Mouse (Mus musculus) lung, postnatal 14 days (tissue): ENCODE results near the gene Morc4.
A peak's percentile ranks its signal among the peaks of the same experiment; 100 is the strongest.

Source experiments
- DNase-seq: peaks from one replicate; pipeline ENCODE4 v3.0.0; 2021

Morc4 gene

DNA sequence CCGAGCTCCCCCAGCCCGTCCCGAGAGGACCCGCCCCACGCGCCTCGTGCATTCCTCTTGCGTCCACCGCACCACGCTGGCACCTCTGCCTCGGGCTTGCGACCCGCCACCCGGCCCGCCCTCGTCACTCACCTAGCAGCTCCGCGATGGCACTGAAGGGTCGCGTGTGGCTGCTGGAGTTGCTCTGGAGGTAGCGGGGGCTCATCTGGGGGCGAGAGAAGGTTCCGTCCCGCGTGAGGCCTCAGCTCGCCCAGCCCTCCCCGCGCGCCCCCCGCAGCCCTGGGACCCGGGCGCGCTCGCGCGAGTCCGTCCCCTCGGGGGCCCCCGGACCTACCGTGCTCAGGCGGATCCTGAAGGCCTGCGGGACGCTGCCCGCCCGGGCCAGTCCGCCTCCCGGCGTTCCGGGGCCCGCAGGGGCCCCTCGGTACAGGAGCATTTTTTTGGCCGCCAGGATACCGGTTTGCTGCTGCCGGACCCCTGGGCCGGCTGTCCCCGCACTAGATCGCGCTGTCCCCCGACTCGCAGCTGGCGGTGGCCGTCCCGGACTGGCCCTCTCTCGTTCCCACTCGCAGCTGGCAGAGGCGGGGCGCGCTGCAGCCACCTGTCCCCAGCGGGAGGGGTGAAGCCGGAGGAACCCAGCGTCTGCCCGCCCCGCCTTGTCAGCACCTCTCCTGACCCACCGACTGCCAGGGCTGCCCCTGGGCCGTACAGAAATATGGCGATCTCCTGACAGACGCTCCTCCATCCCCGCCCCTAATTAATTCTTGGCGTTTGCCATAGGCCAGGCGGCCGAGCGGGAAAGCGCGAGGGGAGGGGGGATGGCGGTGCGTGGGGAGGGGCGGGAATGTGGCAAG, at the start of gene Morc4:
Gene Morc4, minus strand, starts transcription at position 740 of the 854 bp plus-strand sequence.
- DNase-seq: peak; percentile 54

DNA sequence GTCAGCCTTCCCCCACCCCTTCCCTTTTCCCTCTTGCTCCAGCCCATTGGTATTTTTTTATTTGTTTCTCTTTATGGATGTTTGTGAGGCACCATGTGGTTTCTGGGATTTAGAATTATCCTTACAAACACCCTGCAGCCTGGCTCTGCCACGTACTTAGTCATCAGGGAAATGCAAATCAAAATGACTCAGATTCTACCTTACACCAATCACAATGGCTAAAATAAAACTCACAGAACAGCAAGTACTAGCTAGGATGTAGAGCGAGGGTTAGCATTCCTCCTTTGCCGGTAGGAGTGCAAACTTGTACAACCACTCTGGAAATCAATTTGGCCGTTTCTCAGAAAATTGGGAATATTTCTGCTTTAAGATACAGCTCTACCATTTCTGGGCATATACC, 49.1 kb upstream of the Morc4 start:
- no peak for DNase-seq

DNA sequence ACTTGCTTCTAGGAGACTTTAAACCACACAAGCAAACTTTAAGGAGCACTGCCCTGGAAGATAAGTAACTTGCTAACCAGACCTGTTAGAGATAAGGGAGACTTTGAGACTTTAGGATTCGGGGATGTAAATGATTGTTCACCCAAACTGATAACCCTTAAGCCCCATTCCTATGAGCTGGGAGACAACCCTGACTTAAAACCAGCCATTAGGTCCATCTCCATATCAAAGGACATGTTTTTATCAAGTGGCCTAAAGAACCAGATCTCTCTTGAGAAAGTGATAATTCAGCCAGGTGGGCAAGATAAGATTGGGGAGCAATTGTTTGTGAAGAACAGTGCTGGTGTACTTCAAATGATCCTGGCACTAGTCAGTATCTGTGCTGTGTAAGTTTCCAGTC, 19.9 kb upstream of the Morc4 start:
- no peak for DNase-seq

DNA sequence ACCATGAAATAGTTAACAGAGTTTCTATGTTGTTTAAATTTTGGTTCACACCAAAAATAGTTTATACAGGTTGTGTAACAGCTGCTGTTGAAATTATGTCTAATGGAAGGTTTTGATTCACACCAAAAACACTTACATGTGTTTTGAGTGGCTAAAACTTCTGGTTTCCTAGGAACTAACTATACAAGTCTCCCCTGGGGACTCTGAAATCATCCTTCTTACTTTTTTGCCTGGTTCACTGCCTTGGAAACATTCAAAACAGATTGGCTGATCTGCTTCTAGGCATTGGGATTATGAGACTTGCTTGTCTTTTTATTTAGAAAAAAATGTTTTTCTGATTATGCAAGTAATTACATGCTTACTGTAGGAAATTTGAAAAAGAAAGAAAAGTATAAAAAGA, 11.7 kb upstream of the Morc4 start:
- no peak for DNase-seq

DNA sequence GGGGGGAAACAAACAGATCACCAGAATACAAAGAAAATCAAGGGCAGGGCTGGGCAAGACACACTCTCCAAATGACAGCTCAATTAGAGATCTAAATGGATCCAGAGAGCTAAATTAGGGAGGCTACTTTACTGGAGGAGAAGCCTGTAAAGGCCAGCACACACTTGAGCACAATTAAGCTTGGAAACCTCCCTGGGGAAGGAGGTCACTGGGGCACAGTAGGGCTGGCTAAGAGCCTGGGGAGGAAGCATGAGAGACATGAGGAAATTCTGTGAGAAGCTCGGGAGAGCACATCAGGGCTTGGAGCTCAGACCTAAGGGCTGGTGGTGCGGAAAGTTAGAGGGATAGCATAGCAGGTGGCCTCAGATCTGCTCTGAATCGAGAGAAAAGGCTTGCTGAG, 6.5 kb upstream of the Morc4 start:
- no peak for DNase-seq

DNA sequence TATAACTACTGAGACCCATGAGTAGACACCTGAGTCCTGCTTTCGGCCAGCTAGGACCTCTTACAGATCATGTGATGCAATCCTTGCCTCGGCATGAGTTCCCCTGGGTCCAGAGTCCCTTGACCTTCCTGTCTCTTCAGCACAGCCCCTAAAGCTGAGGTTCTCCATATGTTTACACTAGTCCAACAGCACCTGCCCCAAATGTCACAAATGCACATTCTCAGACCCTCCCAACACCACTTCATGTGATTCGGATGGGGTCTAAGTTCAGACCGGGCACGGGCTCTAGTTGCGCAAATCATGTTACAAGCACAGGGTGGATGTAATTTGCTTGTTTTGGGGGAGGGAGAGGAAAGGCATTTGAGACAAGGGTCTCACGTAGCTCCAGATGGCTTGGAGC, 5.6 kb upstream of the Morc4 start:
- DNase-seq: no peak

DNA sequence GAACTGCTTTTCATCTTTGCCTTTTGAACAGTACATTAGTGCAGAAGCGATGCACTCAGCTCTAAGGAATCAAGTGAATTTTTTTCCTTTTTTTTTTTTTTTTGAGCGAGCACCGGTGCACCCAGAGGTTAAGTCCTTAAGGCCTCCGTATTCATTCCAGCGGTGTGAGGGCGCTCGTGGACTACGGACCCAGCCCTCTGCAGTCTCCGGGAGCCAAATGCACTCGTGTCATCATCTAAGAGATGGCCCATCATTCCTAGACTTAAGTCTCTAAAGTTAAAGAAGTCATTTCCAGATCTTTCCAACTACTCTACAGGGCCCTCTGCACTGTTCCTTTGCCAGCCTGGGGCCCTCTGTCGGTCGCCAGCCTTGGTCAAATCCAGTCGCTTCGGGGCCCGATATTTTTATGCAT, 1.2 kb downstream of the Morc4 start:
- peak; percentile 43 for DNase-seq

DNA sequence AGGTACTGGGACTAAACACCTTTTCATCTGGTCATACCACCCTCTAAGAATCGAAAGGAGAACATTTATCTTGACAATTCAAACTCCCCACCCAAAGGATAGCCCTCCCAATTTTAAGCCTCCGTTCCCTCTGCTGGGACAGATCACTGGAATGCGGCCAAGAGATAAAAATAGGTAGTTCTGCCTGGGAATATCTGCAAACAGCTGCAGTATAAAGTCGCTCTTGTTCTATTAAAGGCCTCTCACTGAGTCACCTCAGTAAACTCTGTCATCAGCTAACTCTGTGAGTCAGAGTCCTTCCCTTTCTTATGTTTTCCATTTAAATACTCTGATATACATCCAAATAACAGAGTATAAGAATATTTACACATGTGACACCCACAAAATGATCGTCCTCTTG, 12.1 kb downstream of the Morc4 start:
- DNase-seq: no peak

DNA sequence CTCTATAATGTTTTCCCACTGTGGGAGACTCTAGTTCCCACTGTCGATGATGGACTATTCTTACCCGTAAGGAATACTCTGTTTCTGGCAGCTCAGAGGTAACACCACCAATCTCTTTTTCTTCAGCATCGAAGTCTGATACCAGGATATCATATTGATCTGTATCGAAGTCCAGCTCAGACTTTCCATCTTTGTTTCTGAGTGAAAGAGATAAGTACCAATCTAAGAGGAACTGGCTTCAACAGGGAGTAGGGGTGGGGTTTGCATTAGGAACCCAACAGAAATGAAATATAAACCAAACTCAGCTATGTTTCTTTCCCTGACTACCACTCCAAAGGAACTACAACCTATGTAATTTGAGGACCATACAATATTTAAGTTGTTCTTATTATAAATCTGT, 16.7 kb downstream of the Morc4 start:
- DNase-seq: no peak

DNA sequence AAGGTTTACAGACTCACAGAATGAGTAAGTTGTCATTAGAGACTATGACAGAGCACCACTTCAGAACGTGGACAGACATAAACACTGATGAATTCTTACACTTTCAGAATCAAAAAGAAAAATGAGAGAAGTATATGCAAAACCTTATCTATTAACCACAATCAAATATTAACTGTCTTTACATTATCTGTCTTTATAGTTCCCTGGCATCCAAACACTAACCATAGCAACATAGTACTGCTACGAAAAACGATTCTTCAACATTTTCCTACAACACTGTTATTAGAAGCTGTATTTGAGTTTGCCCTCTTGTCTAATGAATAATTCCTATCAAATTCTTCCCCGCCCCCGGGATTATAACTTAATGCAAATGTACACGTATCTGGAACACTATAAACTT, 30.4 kb downstream of the Morc4 start:
- no peak for DNase-seq

DNA sequence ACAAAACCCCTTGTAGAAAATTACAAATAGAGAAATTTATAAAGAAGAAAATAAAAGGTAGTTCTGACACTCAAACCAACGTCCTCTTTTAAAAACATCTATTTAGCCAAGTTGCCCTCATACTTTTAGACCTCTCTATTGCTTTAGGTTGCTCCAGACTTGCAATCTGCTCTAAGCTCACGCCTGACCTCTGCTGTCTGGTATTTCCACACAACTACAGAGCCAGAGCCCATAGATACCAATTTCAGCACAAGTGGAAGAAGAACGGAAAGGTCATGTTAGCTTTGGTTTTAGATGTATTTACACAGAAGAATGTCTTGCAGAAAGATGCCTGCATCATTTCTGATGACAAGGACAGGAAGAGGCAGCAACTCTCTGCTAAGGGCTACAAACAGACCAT, 32.4 kb downstream of the Morc4 start:
- no peak for DNase-seq

DNA sequence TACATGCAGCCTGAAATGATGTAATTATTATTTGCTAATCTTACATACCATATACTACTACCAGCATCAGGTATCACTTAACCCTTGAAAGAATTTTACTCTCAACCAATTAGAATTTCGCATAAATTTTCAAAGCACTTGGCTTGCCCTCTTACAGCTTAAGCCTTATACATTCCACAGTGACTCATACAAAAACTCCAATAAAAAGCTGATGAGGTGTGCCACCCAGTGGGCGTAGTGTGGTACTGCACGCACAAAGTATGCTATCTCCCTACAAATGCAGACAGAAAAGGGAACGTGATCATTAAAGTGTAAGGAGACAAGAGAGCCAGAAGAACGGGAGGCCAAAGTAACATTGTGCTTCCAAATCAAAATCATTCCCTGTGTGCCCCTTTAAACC, 39.0 kb downstream of the Morc4 start:
- DNase-seq: peak; percentile 39

DNA sequence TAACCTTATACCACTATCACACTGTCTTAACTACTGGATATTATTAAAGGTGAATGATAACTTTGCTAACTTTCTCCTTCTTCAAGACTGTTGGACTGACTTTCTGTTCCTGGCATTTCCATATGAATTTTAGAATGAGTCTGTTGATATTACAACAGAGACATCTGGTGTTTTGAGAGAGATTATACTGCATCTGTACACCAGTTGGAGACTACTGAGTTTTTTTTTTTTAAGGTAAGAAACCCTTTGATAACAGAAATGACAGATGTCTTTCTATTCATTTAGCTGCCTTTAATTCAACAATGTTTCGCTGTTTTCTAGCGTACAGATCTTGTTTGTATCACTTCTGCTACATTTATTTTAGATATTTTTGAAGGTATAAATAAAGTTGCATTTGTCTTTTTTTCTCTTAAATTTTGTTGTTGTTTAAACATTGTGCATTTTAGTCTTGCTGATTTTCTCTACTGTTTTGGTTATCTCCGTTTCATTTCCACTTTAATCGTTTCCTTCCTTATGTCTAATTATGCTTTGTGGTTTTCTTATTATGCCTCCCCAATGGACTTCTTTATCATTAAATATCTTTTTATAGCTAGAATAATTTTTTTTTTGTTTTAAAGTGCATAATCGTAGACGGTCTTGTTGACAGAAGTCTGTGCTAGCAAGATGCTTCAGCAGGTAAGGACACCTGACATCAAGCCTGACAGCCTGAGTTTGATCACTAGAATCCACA, 42.9 kb downstream of the Morc4 start:
- no peak for DNase-seq

DNA sequence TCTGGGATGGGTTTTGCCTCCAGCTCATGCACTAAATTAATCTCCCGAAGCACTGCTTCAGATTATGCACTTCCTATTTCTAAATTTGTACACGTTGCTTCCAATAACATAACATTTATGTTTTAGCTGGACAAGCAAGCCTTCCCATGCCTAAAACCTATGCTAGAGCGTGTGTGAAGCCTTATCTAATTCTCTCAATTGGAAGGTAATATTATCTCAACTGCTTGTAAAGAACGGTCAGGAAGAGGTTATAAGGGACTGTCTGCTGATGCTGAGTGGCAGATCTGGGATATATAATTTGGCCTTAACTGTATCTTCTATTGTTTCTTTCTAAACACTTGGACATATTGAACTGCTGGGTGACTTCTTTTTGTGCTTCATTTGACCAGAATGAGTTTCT, 44.6 kb downstream of the Morc4 start:
- DNase-seq: no peak

DNA sequence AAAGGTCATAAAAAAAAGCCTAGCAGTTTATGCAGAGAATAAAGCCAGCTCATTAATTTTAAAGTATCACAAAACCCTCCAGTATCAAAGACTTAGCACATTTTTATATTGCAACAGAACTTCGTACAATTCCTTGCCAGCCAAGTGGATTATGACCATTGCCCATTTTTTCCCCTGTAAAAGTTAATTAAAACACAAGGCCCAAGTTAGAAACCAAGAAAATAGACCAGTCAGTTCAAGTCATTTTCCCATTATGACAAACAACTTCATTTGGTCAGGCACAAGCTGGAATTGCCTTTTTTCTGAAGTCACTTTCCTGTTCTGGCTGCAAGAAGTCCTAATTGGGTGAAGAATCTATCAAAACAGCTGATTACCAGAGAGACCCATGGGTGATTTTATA, 46.1 kb downstream of the Morc4 start:
- no peak for DNase-seq

DNA sequence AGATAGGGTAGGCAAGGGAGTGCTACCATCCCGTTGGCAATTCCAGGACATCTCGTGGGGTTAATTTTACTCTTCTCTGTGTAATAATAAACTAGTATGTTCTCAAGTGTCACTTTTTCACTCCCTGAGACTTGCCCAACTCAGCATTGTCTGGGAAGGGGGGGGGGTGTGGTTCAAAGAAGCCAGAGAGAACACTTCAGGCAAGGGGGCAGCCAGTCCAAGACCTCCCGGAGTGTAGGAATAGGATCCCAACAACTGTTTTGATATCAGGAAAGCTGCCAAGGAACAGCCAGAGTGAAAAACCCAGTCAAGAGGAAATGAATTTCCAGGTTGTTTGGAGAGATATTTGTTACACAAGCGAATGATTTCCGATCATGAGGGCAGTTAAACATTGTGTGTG, 56.3 kb downstream of the Morc4 start:
- no peak for DNase-seq

DNA sequence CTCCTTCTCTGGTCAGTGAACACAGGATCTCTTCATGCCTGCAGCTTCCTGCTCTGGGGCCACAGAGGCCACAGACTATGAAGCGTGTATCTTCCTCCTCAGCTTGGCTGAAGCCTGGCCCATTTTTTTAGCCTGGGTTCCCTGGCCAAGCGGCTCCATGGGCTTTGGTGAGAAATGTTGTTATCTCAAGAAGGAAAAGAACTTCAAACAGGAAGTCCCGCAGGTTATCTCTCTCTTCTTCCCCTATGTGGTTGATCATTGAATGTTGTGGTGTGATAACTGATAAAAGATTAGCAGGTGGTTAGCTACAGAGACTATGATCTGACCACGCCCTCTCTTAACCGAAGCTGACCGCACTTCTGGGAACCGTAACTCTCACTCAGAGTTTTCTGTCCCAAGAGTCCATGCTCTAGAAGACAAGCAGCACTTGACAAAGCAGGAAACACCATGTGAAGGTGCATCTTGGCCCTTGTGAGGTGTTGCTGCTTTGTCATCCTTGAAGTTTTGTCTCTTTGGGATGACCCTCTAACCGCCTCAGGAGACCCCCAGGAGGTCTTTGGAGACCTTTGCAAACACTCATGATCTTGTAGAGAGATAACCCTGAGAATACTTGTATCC, 57.4 kb downstream of the Morc4 start:
- DNase-seq: no peak

DNA sequence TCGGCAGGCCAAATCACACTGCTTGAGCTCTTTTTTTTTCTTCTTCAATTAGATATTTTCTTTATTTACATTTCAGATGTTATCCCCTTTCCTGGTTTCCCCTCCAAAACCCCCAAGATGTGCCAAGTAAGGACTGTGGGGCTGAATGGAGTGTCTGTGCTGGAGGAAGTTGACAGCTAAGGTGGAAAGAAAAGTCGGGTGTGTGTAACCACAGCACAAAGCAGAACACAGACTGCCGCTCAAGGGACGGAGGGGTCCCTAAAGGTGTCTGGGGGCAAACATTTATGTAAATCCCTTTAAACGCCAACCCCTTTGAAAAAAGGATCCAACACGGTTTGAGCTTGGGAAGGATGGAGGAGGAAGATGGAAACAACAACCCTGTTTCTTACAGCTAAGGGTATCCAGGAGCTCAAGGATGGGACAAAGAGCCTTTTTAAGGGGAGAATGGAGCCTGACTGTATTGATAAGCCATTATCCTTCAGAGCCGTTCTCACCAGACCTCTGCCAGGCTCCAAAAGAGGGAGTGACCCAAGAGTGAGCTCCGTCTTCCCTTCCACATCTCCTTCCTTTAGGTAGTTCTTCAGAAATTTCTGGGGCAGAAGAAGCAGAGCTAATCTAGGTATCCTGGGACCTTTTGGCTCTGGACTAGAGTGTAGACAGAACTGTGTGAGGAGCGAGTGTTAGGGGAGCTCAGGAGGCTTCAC, 58.0 kb downstream of the Morc4 start:
- no peak for DNase-seq

DNA sequence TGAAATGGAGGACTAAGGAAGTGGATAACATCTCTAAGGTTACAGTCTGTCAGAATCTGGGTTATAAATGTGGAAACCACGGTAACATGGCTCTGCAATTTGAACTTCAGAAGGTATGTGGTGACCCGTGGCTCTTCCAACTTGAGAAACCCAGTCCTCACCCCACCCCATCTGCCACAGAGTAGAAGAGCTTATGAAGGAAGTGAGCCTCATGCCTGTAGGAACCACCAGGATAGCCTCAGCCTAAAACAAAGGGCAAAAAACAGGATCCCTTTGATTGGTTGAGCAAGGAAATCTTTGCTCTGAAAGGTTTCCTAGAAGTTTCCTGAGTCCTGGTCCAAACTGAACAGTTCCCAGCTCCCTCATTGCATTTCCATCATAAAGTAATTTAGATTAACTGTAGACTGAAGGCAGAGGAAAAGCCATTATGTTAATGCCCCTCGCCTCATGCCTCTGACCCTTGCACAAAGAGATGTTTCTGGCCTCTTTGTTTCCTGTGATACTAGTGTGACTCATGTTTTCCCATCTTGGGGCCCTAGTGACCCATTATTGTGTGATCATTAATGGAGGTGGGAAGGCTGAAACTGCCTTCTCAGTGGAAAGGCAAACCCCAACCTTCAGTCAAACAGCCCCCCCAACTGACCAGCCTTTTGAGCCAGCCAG, 58.7 kb downstream of the Morc4 start:
- DNase-seq: no peak

DNA sequence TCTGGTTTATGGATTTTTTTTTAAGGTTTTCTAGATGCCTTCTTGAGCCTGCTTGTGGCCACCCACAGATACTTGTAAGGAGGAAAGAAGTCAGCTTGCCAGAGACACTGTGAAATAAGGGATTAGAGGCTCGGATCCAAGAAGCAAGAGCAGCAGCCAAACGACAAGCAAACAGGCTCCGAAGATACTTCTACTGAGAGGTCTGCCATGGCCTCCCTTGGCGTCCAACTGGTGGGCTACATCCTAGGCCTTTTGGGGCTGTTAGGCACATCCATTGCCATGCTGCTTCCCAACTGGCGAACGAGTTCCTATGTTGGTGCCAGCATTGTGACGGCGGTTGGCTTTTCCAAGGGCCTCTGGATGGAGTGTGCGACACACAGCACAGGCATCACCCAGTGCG, 63.0 kb downstream of the Morc4 start:
- no peak for DNase-seq

DNA sequence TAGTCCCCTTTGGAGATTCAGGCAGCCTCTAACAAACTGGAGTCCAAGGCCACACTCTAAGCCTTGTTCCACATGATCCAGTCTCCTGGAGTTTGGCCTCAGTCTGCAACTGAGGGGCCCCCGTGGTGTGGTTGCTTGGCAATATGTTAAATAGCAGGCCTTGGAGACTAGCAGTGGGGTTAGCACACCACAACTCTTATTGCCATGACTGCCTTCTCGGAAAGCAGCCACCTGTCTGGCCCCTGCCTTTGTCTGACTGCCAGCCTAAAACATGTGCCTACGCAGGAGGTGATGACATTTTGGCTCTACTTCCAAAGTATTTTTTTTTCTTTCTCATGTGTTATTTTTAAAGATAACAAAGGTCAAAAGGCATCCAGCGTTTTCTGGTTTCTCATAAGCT, 63.4 kb downstream of the Morc4 start:
- no peak for DNase-seq

DNA sequence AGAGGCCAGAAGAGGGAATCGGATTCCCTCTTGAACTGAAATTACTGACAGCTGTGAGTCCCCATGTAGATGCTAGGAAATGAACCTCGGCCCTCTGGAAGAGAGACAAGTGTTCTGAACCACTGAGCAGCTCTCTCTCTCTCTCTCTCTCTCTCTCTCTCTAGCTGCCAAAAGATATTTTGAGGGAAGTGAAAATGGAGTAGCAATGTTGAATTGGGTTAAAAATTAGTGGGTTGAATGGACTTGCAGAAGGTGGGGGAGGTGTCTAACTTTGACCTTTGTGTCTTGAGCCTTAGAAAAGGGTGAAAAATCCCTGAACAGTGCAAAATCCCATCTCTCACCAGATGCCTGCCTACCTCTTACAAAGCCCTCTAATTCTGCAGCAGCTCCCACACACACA, 64.1 kb downstream of the Morc4 start:
- DNase-seq: no peak

DNA sequence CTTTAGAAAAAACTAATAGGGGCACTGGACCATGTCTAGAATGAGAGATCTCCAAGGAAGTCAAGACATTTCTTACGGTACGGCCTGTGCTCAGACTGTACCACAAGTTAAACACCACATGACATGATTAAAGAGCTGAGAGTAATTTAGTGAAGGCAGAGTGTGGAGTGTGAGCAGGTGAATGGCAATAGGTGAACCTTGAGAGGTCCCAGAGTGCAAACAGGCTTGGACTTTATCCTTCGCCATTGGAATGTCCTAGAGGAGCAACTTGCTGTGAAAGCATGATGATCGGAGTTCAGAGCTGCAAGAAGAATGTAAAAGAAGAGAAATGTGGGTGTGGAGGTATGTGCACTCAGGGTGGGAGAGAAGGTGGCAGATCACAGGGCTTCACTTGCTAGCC, 65.6 kb downstream of the Morc4 start:
- no peak for DNase-seq
